Mouse (Mus musculus) heart, postnatal 0 days (tissue): Measurements from ENCODE around the gene Myom3.

Source experiments
- CTCF ChIP-seq: IDR thresholded peaks from 2 replicates; pipeline ENCODE4 v1.5.1; 2016; ENCODE audit warnings: antibody characterized with exemption, control low read depth, low read depth
- EP300 ChIP-seq: IDR thresholded peaks from 2 replicates; pipeline ENCODE4 v1.6.1; 2016; ENCODE audit warnings: antibody characterized with exemption, low read depth

DNA sequence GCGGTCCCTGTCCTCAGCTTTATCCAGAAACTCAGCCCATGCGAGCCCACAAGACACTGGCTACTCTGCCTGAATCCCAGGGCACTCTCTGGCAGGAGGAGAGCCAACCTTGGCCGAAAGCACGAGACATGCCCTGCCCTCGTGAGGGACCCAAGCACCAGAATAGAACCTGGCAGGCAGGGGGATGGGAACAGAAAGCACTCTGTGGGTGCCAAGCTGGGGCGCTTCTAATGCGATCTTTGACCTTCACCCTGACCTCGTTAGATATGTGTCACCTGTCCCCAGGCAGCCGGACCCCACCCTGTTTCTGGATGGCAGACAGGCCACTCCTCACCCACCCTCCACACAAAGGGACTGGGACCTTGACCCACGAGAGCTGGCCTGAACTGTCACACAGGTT is 13.9 kb upstream of the Myom3 start:
- TF ChIP-seq EP300 (no peak), CTCF (no peak)
